Mouse (Mus musculus): ENCODE measurements around the gene Spice1. TPM values are rescaled to one million over a fixed set of nuclear protein-coding genes. Genes with fewer than 3 reads are reported as not detected.

Gene Spice1
- 15.1 and 20.2 TPM in 2 replicates for polyA plus RNA-seq (2014; fragmentation: Nextera tagmentation; extraction: Ambion mirVana)

GRCm38 (mm10) chr16:44347071-44347901 lies at the start of gene Spice1:
Spice1 (plus strand) TSS chr16:44347121.
- peak within 1 kb of the TSS; percentile 80 for H3K4me2 ChIP-seq (ENCODE audit: low read length)
- H3K27ac ChIP-seq (replicated peaks in 1 of 2; ENCODE audit: control insufficient read depth in 1 of 2, insufficient read depth in 1 of 2, low read depth in 2 of 2, low read length in 2 of 2): peak within 1 kb of the TSS; percentile 79 to 91
- peak within 1 kb of the TSS; percentile 82 to 92 for H3K4me3 ChIP-seq (ENCODE audit: control insufficient read depth in 1 of 2, insufficient read depth in 1 of 2, low read depth in 1 of 2, low read length in 2 of 2)
- H3K27me3 ChIP-seq (ENCODE audit: control insufficient read depth, insufficient read depth, low read length): no peaks in the 10 kb centered on the region
- ATAC-seq (ENCODE audit: insufficient number of reproducible peaks, insufficient read depth, low FRiP score, low read depth): peak; percentile 98
- no peaks in the 10 kb centered on the region for H3K36me3 ChIP-seq (ENCODE audit: control insufficient read depth, insufficient read depth, low read length)
- peak within 1 kb of the TSS; percentile 83 for H3K9ac ChIP-seq (ENCODE audit: low read length)
- under 1% methylated on average over 66 of the region's 67 CpGs for WGBS
- H3K4me1 ChIP-seq (ENCODE audit: control insufficient read depth in 2 of 2, insufficient read depth in 2 of 2, low read length in 2 of 2): peaks cover 2 to 10% of the 10 kb centered on the region in 2 experiments; a peak in 3 of 4 replicates
- H3K9me3 ChIP-seq (ENCODE audit: control insufficient read depth, low read length): no peaks in the 10 kb centered on the region

- Histone ChIP-seq H3K4me1 (ENCODE audit: control insufficient read depth in 2 of 2, insufficient read depth in 2 of 2, low read length in 2 of 2) (no peaks in the 10 kb centered on the region), H3K27ac (replicated peaks in 1 of 2; ENCODE audit: control insufficient read depth in 1 of 2, insufficient read depth in 1 of 2, low read depth in 2 of 2, low read length in 2 of 2) (no peak overlapping the region), H3K27me3 (ENCODE audit: control insufficient read depth, insufficient read depth, low read length) (no peaks in the 10 kb centered on the region), H3K9ac (ENCODE audit: low read length) (no peak overlapping the region), H3K4me3 (ENCODE audit: control insufficient read depth in 1 of 2, insufficient read depth in 1 of 2, low read depth in 1 of 2, low read length in 2 of 2) (no peak overlapping the region), H3K36me3 (ENCODE audit: control insufficient read depth, insufficient read depth, low read length) (no peaks in the 10 kb centered on the region), H3K9me3 (ENCODE audit: control insufficient read depth, low read length) (no peaks in the 10 kb centered on the region), H3K4me2 (ENCODE audit: low read length) (no peak overlapping the region)
- no peak for ATAC-seq (ENCODE audit: insufficient number of reproducible peaks, insufficient read depth, low FRiP score, low read depth)
- WGBS: 75% methylated on average over 20 of the region's 20 CpGs
Measured at GRCm38 (mm10) chr16:44299438-44300093, 47.4 kb upstream of the Spice1 start.

- WGBS: 41% methylated on average over 10 of the region's 10 CpGs
- H3K4me1 ChIP-seq (ENCODE audit: control insufficient read depth in 2 of 2, insufficient read depth in 2 of 2, low read length in 2 of 2): no peaks in the 10 kb centered on the region
- no peaks in the 10 kb centered on the region for H3K36me3 ChIP-seq (ENCODE audit: control insufficient read depth, insufficient read depth, low read length)
- H3K9ac ChIP-seq (ENCODE audit: low read length): no peak overlapping the region
- H3K27ac ChIP-seq (replicated peaks in 1 of 2; ENCODE audit: control insufficient read depth in 1 of 2, insufficient read depth in 1 of 2, low read depth in 2 of 2, low read length in 2 of 2): no peak overlapping the region
- H3K27me3 ChIP-seq (ENCODE audit: control insufficient read depth, insufficient read depth, low read length): no peaks in the 10 kb centered on the region
- H3K9me3 ChIP-seq (ENCODE audit: control insufficient read depth, low read length): no peaks in the 10 kb centered on the region
- H3K4me3 ChIP-seq (ENCODE audit: control insufficient read depth in 1 of 2, insufficient read depth in 1 of 2, low read depth in 1 of 2, low read length in 2 of 2): no peak overlapping the region
- H3K4me2 ChIP-seq (ENCODE audit: low read length): no peak overlapping the region
- no peak for ATAC-seq (ENCODE audit: insufficient number of reproducible peaks, insufficient read depth, low FRiP score, low read depth)
Measured at GRCm38 (mm10) chr16:44302126-44302892, 44.6 kb upstream of the Spice1 start.

- ATAC-seq (ENCODE audit: insufficient number of reproducible peaks, insufficient read depth, low FRiP score, low read depth): no peak
- 65% methylated on average over 2 of the region's 2 CpGs for WGBS
Measured at GRCm38 (mm10) chr16:44303822-44304221, 43.1 kb upstream of the Spice1 start.

GRCm38 (mm10) chr16:44305606-44306005 lies 41.3 kb upstream of the Spice1 start:
- WGBS: 49% methylated on average over 3 of the region's 3 CpGs
- no peaks in the 10 kb centered on the region for H3K4me1 ChIP-seq (ENCODE audit: control insufficient read depth in 2 of 2, insufficient read depth in 2 of 2, low read length in 2 of 2)
- H3K4me3 ChIP-seq (ENCODE audit: control insufficient read depth in 1 of 2, insufficient read depth in 1 of 2, low read depth in 1 of 2, low read length in 2 of 2): no peak overlapping the region
- ATAC-seq (ENCODE audit: insufficient number of reproducible peaks, insufficient read depth, low FRiP score, low read depth): no peak
- H3K4me2 ChIP-seq (ENCODE audit: low read length): no peak overlapping the region
- H3K27me3 ChIP-seq (ENCODE audit: control insufficient read depth, insufficient read depth, low read length): no peaks in the 10 kb centered on the region
- H3K9me3 ChIP-seq (ENCODE audit: control insufficient read depth, low read length): no peaks in the 10 kb centered on the region
- H3K27ac ChIP-seq (replicated peaks in 1 of 2; ENCODE audit: control insufficient read depth in 1 of 2, insufficient read depth in 1 of 2, low read depth in 2 of 2, low read length in 2 of 2): no peak overlapping the region
- no peaks in the 10 kb centered on the region for H3K36me3 ChIP-seq (ENCODE audit: control insufficient read depth, insufficient read depth, low read length)
- no peak overlapping the region for H3K9ac ChIP-seq (ENCODE audit: low read length)

More at GRCm38 (mm10) chr16:44303822-44304221, 43.1 kb upstream of the Spice1 start:
- Histone ChIP-seq H3K4me2 (ENCODE audit: low read length) (no peak overlapping the region), H3K9ac (ENCODE audit: low read length) (no peak overlapping the region), H3K27me3 (ENCODE audit: control insufficient read depth, insufficient read depth, low read length) (no peaks in the 10 kb centered on the region), H3K4me1 (ENCODE audit: control insufficient read depth in 2 of 2, insufficient read depth in 2 of 2, low read length in 2 of 2) (no peaks in the 10 kb centered on the region), H3K9me3 (ENCODE audit: control insufficient read depth, low read length) (no peaks in the 10 kb centered on the region), H3K36me3 (ENCODE audit: control insufficient read depth, insufficient read depth, low read length) (no peaks in the 10 kb centered on the region), H3K4me3 (ENCODE audit: control insufficient read depth in 1 of 2, insufficient read depth in 1 of 2, low read depth in 1 of 2, low read length in 2 of 2) (no peak overlapping the region), H3K27ac (replicated peaks in 1 of 2; ENCODE audit: control insufficient read depth in 1 of 2, insufficient read depth in 1 of 2, low read depth in 2 of 2, low read length in 2 of 2) (no peak overlapping the region)

- peaks cover 0 to 11% of the 10 kb centered on the region in 2 experiments; a peak in 1 of 4 replicates for H3K4me1 ChIP-seq (ENCODE audit: control insufficient read depth in 2 of 2, insufficient read depth in 2 of 2, low read length in 2 of 2)
- WGBS: 8% methylated on average over 4 of the region's 4 CpGs
- H3K9me3 ChIP-seq (ENCODE audit: control insufficient read depth, low read length): no peaks in the 10 kb centered on the region
- H3K4me2 ChIP-seq (ENCODE audit: low read length): no peak overlapping the region
- ATAC-seq (ENCODE audit: insufficient number of reproducible peaks, insufficient read depth, low FRiP score, low read depth): no peak
- H3K27ac ChIP-seq (replicated peaks in 1 of 2; ENCODE audit: control insufficient read depth in 1 of 2, insufficient read depth in 1 of 2, low read depth in 2 of 2, low read length in 2 of 2): no peak overlapping the region
- no peak overlapping the region for H3K4me3 ChIP-seq (ENCODE audit: control insufficient read depth in 1 of 2, insufficient read depth in 1 of 2, low read depth in 1 of 2, low read length in 2 of 2)
- H3K9ac ChIP-seq (ENCODE audit: low read length): no peak overlapping the region
- H3K36me3 ChIP-seq (ENCODE audit: control insufficient read depth, insufficient read depth, low read length): no peaks in the 10 kb centered on the region
- no peaks in the 10 kb centered on the region for H3K27me3 ChIP-seq (ENCODE audit: control insufficient read depth, insufficient read depth, low read length)
Measured at GRCm38 (mm10) chr16:44313422-44313821, 33.5 kb upstream of the Spice1 start.

GRCm38 (mm10) chr16:44316350-44316749 lies 30.6 kb upstream of the Spice1 start:
- WGBS: 86% methylated on average over 4 of the region's 4 CpGs
- no peak for ATAC-seq (ENCODE audit: insufficient number of reproducible peaks, insufficient read depth, low FRiP score, low read depth)
- H3K36me3 ChIP-seq (ENCODE audit: control insufficient read depth, insufficient read depth, low read length): no peaks in the 10 kb centered on the region
- no peaks in the 10 kb centered on the region for H3K27me3 ChIP-seq (ENCODE audit: control insufficient read depth, insufficient read depth, low read length)
- no peaks in the 10 kb centered on the region for H3K9me3 ChIP-seq (ENCODE audit: control insufficient read depth, low read length)
- H3K4me3 ChIP-seq (ENCODE audit: control insufficient read depth in 1 of 2, insufficient read depth in 1 of 2, low read depth in 1 of 2, low read length in 2 of 2): no peak overlapping the region
- H3K9ac ChIP-seq (ENCODE audit: low read length): no peak overlapping the region
- H3K27ac ChIP-seq (replicated peaks in 1 of 2; ENCODE audit: control insufficient read depth in 1 of 2, insufficient read depth in 1 of 2, low read depth in 2 of 2, low read length in 2 of 2): no peak overlapping the region
- no peak overlapping the region for H3K4me2 ChIP-seq (ENCODE audit: low read length)
- H3K4me1 ChIP-seq (ENCODE audit: control insufficient read depth in 2 of 2, insufficient read depth in 2 of 2, low read length in 2 of 2): peaks cover 0 to 11% of the 10 kb centered on the region in 2 experiments; a peak in 1 of 4 replicates

Measured in heart, embryonic 14.5 days (tissue).